Mouse (Mus musculus) limb, embryonic 13.5 days (tissue): ENCODE measurements around the gene Rpl5. TPM values are rescaled to one million over a fixed set of nuclear protein-coding genes. Genes with fewer than 3 reads are reported as not detected.

Source experiments
- polyA plus RNA-seq: library from polyadenylated mRNA; unstranded; fragments of >200 nt; fragmentation: Nextera tagmentation; extraction: Ambion mirVana; gene quantifications from 2 replicates; pipeline ENCODE4 v1.2.1, GENCODE M21; 2015

The Rpl5 gene
- polyA plus RNA-seq, 1 experiment from 2014 or later = 75.5 TPM

Other genes with a start within 250 kb of the Rpl5 start
- gene Gfi1, start 174.5 kb upstream of the Rpl5 start, polyA plus RNA-seq = 0.08 and 0.09 TPM in 2 replicates
- 0.14 and 0.17 TPM in 2 replicates for gene Ube2d2b, start 70.4 kb upstream of the Rpl5 start, polyA plus RNA-seq
- 86.8 and 88.5 TPM in 2 replicates for gene Evi5, start 25.4 kb upstream of the Rpl5 start, polyA plus RNA-seq
- gene Fam69a, start 86.6 kb downstream of the Rpl5 start, polyA plus RNA-seq = 30.9 and 31.7 TPM in 2 replicates
- gene Mtf2, start 165.2 kb downstream of the Rpl5 start, polyA plus RNA-seq = 142 and 159 TPM in 2 replicates
- 33.4 and 35.3 TPM in 2 replicates for gene Tmed5, start 232.1 kb downstream of the Rpl5 start, polyA plus RNA-seq
- 9.5 and 10.2 TPM in 2 replicates for gene Ccdc18, start 232.4 kb downstream of the Rpl5 start, polyA plus RNA-seq